Comparison of ENCODE assay signal across 10 mouse cellular contexts in the genomic region with DNA sequence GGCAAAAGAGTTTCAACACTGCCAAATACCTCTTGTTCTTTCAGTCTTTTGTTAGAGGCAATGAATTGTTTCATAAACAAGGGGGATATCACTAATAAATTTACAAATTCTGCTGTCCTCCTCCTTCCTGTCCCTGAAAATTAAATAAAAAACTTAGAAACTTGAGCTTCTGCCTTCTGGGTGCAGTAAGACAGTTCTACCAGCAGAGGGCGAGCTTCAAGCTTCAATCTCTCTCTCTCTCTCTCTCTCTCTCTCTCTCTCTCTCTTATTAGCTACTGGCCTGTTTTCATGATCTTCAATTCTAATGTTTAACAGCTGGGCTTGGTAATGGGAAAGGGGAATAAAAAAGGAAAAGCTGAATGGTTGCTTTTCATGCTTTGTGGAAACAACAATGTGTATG.
A peak's percentile ranks its signal among the peaks of the same experiment; 100 is the strongest.
DNase-seq lines count a peak whose midpoint lies in the region; ATAC-seq and TF ChIP-seq lines count a peak whose summit lies in the region.
"Had no signal": no experiment of that assay in that cellular context is flagged by ENCODE, and none has a peak within 500 bp of the region (broad histone marks: within the 10 kb centered on the region; RNA-seq: fewer than 3 reads in every experiment).

No protein-coding gene starts in this region.

- H3K4me3 ChIP-seq in forebrain, embryonic 14.5 days (ENCODE audit: low read depth, low read length) = no peak overlapping the region
- H3K4me3 ChIP-seq in forebrain, embryonic 16.5 days (replicated peaks; ENCODE audit: low read length) = no peak overlapping the region
- H3K4me3 ChIP-seq in liver, embryonic 14.5 days (ENCODE audit: insufficient read depth in 1 of 2, low read depth in 2 of 2, low read length in 2 of 2) = no peak overlapping the region
- no peak overlapping the region for H3K4me3 ChIP-seq in liver, embryonic 12.5 days
- H3K4me3 ChIP-seq in hindbrain, embryonic 11.5 days (ENCODE audit: low read depth, low read length) = no peak overlapping the region
- H3K4me3 ChIP-seq: heart, embryonic 13.5 days; megakaryocyte, embryonic 14.5 days had no signal

- no peak overlapping the region for H3K9ac ChIP-seq in forebrain, embryonic 14.5 days (ENCODE audit: low read length)
- no peak overlapping the region for H3K9ac ChIP-seq in forebrain, embryonic 16.5 days (replicated peaks; ENCODE audit: low read depth, low read length)
- H3K9ac ChIP-seq in liver, embryonic 14.5 days (replicated peaks) = no peak overlapping the region
- H3K9ac ChIP-seq in liver, embryonic 12.5 days = no peak overlapping the region
- H3K9ac ChIP-seq in hindbrain, embryonic 11.5 days (ENCODE audit: low read depth, low read length) = no peak overlapping the region
- H3K9ac ChIP-seq: heart, embryonic 13.5 days had no signal

- H3K9me3 ChIP-seq in forebrain, embryonic 14.5 days (replicated peaks; ENCODE audit: control insufficient read depth, low read length) = no peaks in the 10 kb centered on the region
- no peaks in the 10 kb centered on the region for H3K9me3 ChIP-seq in forebrain, embryonic 16.5 days (ENCODE audit: control insufficient read depth, low read length)
- H3K9me3 ChIP-seq in liver, embryonic 14.5 days (ENCODE audit: control insufficient read depth, low read length) = no peaks in the 10 kb centered on the region
- H3K9me3 ChIP-seq in liver, embryonic 12.5 days (replicated peaks) = no peaks in the 10 kb centered on the region
- no peaks in the 10 kb centered on the region for H3K9me3 ChIP-seq in hindbrain, embryonic 11.5 days (ENCODE audit: control insufficient read depth, low read length)
- H3K9me3 ChIP-seq: heart, embryonic 13.5 days; megakaryocyte, embryonic 14.5 days had no signal

- H3K4me1 ChIP-seq in forebrain, embryonic 14.5 days (ENCODE audit: control insufficient read depth, insufficient read depth, low read length) = peaks cover 12% of the 10 kb centered on the region
- H3K4me1 ChIP-seq in forebrain, embryonic 16.5 days (replicated peaks; ENCODE audit: control insufficient read depth, insufficient read depth, low read length) = peaks cover 23% of the 10 kb centered on the region
- no peaks in the 10 kb centered on the region for H3K4me1 ChIP-seq in liver, embryonic 14.5 days (replicated peaks; ENCODE audit: control insufficient read depth in 2 of 2, insufficient read depth in 2 of 2, low read length in 1 of 2)
- no peaks in the 10 kb centered on the region for H3K4me1 ChIP-seq in liver, embryonic 12.5 days
- H3K4me1 ChIP-seq in hindbrain, embryonic 11.5 days (replicated peaks; ENCODE audit: control insufficient read depth, insufficient read depth, low read length) = no peaks in the 10 kb centered on the region
- H3K4me1 ChIP-seq: megakaryocyte, embryonic 14.5 days had no signal

- no peak overlapping the region for H3K4me2 ChIP-seq in forebrain, embryonic 14.5 days (ENCODE audit: low read length)
- no peak overlapping the region; the same call in 1 of the 2 replicates for H3K4me2 ChIP-seq in forebrain, embryonic 16.5 days (ENCODE audit: low read length)
- H3K4me2 ChIP-seq in liver, embryonic 14.5 days (ENCODE audit: low read depth) = no peak overlapping the region
- H3K4me2 ChIP-seq in liver, embryonic 12.5 days = no peak overlapping the region
- H3K4me2 ChIP-seq in hindbrain, embryonic 11.5 days (replicated peaks; ENCODE audit: low read depth, low read length) = no peak overlapping the region
- H3K4me2 ChIP-seq: heart, embryonic 13.5 days had no signal

- H3K36me3 ChIP-seq in forebrain, embryonic 14.5 days (ENCODE audit: control insufficient read depth, insufficient read depth, low read length) = no peaks in the 10 kb centered on the region
- no peaks in the 10 kb centered on the region for H3K36me3 ChIP-seq in forebrain, embryonic 16.5 days (ENCODE audit: control insufficient read depth, insufficient read depth)
- H3K36me3 ChIP-seq in liver, embryonic 14.5 days (replicated peaks; ENCODE audit: control insufficient read depth, insufficient read depth, low read depth) = no peaks in the 10 kb centered on the region
- no peaks in the 10 kb centered on the region for H3K36me3 ChIP-seq in liver, embryonic 12.5 days
- no peaks in the 10 kb centered on the region for H3K36me3 ChIP-seq in hindbrain, embryonic 11.5 days (ENCODE audit: control insufficient read depth, insufficient read depth, low read length)
- H3K36me3 ChIP-seq: heart, embryonic 13.5 days had no signal

- H3K27me3 ChIP-seq in forebrain, embryonic 14.5 days (replicated peaks; ENCODE audit: control insufficient read depth, insufficient read depth, low read length) = no peaks in the 10 kb centered on the region
- H3K27me3 ChIP-seq in forebrain, embryonic 16.5 days (replicated peaks; ENCODE audit: control insufficient read depth, insufficient read depth, low read length) = no peaks in the 10 kb centered on the region
- H3K27me3 ChIP-seq in liver, embryonic 14.5 days (ENCODE audit: control insufficient read depth, insufficient read depth, low read length) = peaks cover 14% of the 10 kb centered on the region
- peaks cover 30% of the 10 kb centered on the region for H3K27me3 ChIP-seq in liver, embryonic 12.5 days (replicated peaks)
- H3K27me3 ChIP-seq in hindbrain, embryonic 11.5 days (ENCODE audit: control insufficient read depth, insufficient read depth, low read length) = peaks cover 8% of the 10 kb centered on the region

- no peak for TF ChIP-seq EP300 in liver, embryonic 14.5 days (IDR thresholded peaks at IDR 0.05; ENCODE audit: low read depth)

- no peak overlapping the region for H3K27ac ChIP-seq in forebrain, embryonic 14.5 days (ENCODE audit: low read depth, low read length)
- H3K27ac ChIP-seq in forebrain, embryonic 16.5 days (ENCODE audit: low read length) = no peak overlapping the region
- no peak overlapping the region for H3K27ac ChIP-seq in liver, embryonic 14.5 days
- no peak overlapping the region for H3K27ac ChIP-seq in liver, embryonic 12.5 days
- no peak overlapping the region for H3K27ac ChIP-seq in hindbrain, embryonic 11.5 days (ENCODE audit: low read depth, low read length)
- H3K27ac ChIP-seq: heart, embryonic 13.5 days had no signal

- peak; percentile 64 for TF ChIP-seq CTCF in liver, embryonic 14.5 days (IDR thresholded peaks at IDR 0.05; ENCODE audit: low read depth)

- no peak for ATAC-seq in forebrain, embryonic 14.5 days
- ATAC-seq in forebrain, embryonic 16.5 days = no peak
- ATAC-seq in liver, embryonic 14.5 days (ENCODE audit: insufficient read depth) = no peak
- ATAC-seq in liver, embryonic 12.5 days = no peak
- ATAC-seq in hindbrain, embryonic 11.5 days (ENCODE audit: low FRiP score) = no peak
- no peak for ATAC-seq in activated CD4-positive, CD25-positive, alpha-beta regulatory T cell, adult 4 months

- WGBS in forebrain, embryonic 14.5 days = 0% methylated on average over 1 of the region's 1 CpGs
- WGBS in forebrain, embryonic 16.5 days = 0% methylated on average over 1 of the region's 1 CpGs
- WGBS in liver, embryonic 14.5 days (ENCODE audit: insufficient replicate concordance) = 0% methylated on average over 1 of the region's 1 CpGs
- WGBS in liver, embryonic 12.5 days (ENCODE audit: insufficient replicate concordance) = 0% methylated on average over 1 of the region's 1 CpGs
- WGBS in hindbrain, embryonic 11.5 days = 0% methylated on average over 1 of the region's 1 CpGs

- DNase-seq in forebrain, embryonic 14.5 days (ENCODE audit: low spot score) = peak; percentile 71
- no peak for DNase-seq in liver, embryonic 14.5 days (ENCODE audit: low read depth in 3 of 3, low spot score in 3 of 3)
- DNase-seq in adrenal gland, postnatal 36 days = peak; percentile 25 to 26
- peak; percentile 64 for DNase-seq in hindbrain, embryonic 11.5 days (ENCODE audit: low spot score)
- DNase-seq in right cerebral cortex, postnatal 14 days = peak; percentile 41

Comparison
In these comparisons a context has a peak if more than half of its experiments do, and no peak if none do; other contexts are left out.
1. DNase-seq: peak in forebrain, embryonic 14.5 days (single experiment), adrenal gland, postnatal 36 days (2 of 2), hindbrain, embryonic 11.5 days (single experiment) and right cerebral cortex, postnatal 14 days (single experiment); none in liver, embryonic 14.5 days (0 of 3).